Mouse (Mus musculus) thymus, adult 2 months (tissue): ENCODE measurements around the gene Iqgap2.

Source experiments
- CTCF ChIP-seq: fragments of 200-500 bp; IDR thresholded peaks from 2 replicates; pipeline ENCODE4 v1.5.1; 2012; ENCODE audit warnings: mild to moderate bottlenecking, control low read depth, low read length, moderate library complexity, borderline replicate concordance; ENCODE audit not compliant: control insufficient read depth, poor library complexity, insufficient read depth; ENCODE audit errors: extremely low read depth
- POLR2A ChIP-seq: fragments of 200-500 bp; IDR thresholded peaks from 2 replicates; pipeline ENCODE4 v1.6.1; 2012; ENCODE audit warnings: mild to moderate bottlenecking, low read length, control low read depth, moderate library complexity; ENCODE audit not compliant: control insufficient read depth, poor library complexity, insufficient read depth; ENCODE audit errors: extremely low read depth

GRCm38 (mm10) chr13:95882001-95882400 is 9.7 kb downstream of the Iqgap2 start:
- TF ChIP-seq CTCF (no peak), POLR2A (no peak)
